Mouse (Mus musculus) urinary bladder, postnatal 0 days (tissue): ENCODE measurements around the gene Kcnk18. TPM values are rescaled to one million over a fixed set of nuclear protein-coding genes. Genes with fewer than 3 reads are reported as not detected.

Experiments
- polyA plus RNA-seq: library from polyadenylated mRNA; unstranded; fragments of >200 nt; fragmentation: Nextera tagmentation; extraction: Ambion mirVana; gene quantifications from 2 replicates; pipeline ENCODE4 v1.2.1, GENCODE M21; 2015

Kcnk18 gene
- polyA plus RNA-seq: not detected in 2 replicates

DNA sequence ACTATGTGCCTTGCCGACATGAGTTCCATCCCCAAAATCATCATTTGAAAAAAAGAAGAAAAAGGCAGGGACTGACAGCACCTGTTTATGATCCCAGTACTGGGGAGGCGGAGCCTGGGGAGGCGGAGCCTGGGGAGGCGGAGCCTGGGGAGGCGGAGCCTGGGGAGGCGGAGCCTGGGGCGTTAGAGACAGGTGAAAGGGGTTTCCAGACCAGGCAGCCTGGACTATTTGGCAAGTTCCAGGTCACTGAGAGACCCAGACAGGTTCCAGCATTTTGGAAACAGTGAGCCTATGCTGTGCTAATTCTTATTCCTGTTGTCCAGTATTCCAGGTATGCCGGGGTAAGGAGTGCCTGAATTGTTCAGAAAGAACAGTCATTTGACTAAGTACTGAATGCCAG is at the start of gene Kcnk18:
Kcnk18 (plus strand) TSS at position 224 of the 400 bp plus-strand sequence.

DNA sequence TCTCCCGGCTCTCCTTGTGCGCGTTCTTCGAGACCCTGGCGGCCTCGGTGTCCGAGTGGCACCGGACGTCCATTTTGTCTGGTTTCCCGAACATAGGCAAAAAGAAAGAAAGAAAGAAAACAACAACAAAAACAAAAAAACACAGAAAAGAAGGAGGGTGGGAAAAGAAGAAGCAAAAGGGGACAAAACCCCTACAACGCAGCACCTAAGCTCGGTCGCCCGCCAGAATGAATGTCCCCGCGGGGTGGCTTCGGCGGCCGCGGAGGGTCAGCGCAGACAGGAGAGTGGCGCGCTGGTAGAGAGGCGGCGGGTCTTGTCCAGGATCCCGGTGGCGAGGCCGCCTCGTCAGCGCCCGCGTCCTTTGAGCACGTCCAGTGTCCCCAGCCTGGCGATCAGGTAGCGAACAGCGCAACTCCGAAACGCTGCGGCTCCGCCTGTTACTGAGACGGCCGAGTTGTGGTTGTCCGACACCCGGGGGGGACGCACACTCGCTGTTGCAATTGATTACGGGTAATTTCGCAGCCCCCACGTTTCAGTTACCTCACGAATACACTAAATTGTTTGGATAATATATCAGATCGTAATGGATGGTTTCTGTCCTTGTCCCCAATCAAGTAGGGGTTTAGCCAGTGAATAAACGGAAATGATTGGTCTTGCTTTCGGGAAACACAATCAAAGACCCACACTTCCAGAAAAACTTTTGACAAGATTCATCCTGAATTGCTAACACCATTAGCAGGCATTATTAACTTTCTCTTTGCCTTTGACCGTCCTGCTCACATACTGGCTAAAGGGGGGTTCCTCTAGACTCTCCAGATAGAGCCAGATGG is 48.9 kb upstream of the Kcnk18 start, which contains the start of gene Vax1:
Vax1 (minus strand) TSS at position 121 of the 830 bp plus-strand sequence.

DNA sequence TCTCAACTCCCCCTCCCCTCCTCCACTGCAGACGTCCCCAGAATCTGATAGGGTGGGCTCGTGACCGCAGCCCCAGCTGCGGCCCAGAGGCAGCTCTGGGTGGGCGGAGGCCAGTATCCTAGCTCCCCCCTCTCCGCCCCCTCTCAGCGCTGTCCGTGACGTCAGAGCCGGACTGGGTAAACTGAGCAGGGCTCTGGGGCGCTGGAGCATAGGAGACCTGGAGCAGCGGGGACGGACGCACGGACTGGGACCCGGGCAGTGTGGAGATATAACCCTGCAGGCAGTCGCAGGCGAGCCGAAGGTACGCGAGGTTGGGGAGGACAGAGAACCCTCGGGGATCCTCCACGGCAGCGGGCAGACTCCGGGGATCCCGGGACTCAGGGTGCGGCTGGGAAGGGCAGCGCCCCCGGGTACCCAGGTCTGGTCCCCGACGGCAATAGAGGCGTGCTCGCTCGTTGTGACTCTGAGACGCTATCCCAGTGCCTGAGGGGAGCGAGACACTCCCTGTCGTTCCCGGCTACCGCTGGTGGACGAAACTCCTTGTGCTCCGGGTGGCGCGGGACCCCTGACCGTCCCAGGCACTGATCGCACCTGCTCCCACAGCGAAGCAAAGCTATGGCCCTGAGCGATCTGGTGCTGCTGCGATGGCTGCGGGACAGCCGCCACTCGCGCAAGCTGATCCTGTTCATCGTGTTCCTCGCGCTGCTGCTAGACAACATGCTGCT is 41.9 kb downstream of the Kcnk18 start, which contains the start of gene Slc18a2:
Slc18a2 (plus strand) TSS at position 179 of the 725 bp plus-strand sequence.

Other genes with a start within 250 kb of the Kcnk18 start
- 4.9 and 6.7 TPM in 2 replicates for gene Shtn1, start 143.1 kb upstream of the Kcnk18 start, polyA plus RNA-seq
- not detected in 2 replicates for gene Vax1, start 49.2 kb upstream of the Kcnk18 start, polyA plus RNA-seq
- 2.6 and 2.7 TPM in 2 replicates for gene Slc18a2, start 41.7 kb downstream of the Kcnk18 start, polyA plus RNA-seq
- gene Rps12-ps3, start 103.1 kb downstream of the Kcnk18 start, polyA plus RNA-seq: 13.0 and 29.8 TPM in 2 replicates
- gene Pdzd8, start 126.6 kb downstream of the Kcnk18 start, polyA plus RNA-seq: 5.1 and 5.9 TPM in 2 replicates
- gene Emx2, start 239.2 kb downstream of the Kcnk18 start, polyA plus RNA-seq: 0.44 TPM in 1 of 2 replicates, not detected in the other